Mouse (Mus musculus) mesoderm, embryonic 11.5 days (tissue): ENCODE results near the gene 1110008L16Rik.
A peak's percentile ranks its signal among the peaks of the same experiment; 100 is the strongest.
"Not testable (repeated sequence)": the region's sequence is repeated elsewhere in the genome, so short reads cannot be mapped to it uniquely, and the experiment has no call there.

ENCODE experiments used
- DNase-seq: peaks from one replicate; pipeline ENCODE4 v3.0.0-alpha.2; 2012; ENCODE audit warnings: low read depth, low spot score

Gene 1110008L16Rik

GRCm38 (mm10) chr12:55392733-55393577 is 93.6 kb downstream of the 1110008L16Rik start:
- DNase-seq = no peak

- not testable (repeated sequence) for DNase-seq
Observed at GRCm38 (mm10) chr12:55395601-55396000, 96.2 kb downstream of the 1110008L16Rik start.

DNA sequence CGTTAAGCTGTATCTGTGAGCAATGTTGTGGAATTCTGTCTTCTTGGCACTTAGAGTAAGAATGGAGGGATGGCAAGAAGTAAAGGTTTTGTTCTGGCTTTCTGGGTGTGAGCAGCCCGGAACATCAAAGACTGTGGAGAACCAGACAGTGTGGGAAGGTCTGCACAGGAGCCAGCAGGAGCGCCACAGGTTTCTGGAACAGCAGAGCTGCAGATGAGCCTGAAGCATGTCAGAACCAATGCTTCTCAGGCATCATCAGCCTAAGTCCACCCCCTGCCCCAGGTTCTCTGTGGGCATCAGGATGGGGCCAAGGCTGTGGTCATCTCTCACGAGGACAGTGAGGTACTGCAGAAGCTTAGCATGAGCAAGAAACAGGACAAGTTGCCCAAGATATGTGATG is 97.2 kb downstream of the 1110008L16Rik start:
- DNase-seq = no peak

DNA sequence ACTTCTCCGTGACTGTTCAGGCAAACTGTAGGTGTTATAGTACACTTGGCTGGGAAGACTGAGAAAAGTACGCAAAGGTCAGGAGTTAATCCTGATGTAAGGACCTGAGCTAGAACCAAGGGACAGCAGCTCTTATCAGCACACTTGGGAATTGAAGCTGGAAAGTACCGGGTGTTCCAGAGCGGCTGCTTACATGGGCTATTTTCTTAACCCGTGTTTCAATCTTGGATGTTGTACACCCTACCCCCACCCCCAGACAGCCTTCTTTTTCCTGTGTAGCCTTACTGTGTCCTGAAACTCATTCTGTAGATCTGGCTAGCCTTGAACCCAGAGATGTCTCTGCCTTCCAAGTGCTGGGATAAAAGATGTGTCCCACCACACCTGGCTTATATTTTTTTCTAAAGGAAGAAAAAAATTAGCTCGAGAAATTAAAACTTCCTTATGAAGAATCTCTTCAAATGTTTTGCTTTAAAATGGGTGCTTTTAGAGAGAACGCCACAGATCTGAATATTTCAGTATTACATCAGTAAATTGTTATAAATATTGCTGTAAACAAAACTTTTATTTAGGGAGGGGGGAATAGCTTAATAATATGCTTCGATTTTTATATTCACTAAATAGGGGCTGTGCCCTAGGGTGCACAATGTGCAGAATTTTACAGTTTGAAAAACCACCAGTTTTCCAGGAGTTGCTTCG is 98.3 kb downstream of the 1110008L16Rik start:
- no peak for DNase-seq

- DNase-seq = peak; percentile 94
Observed at GRCm38 (mm10) chr12:55398240-55399127, 99.1 kb downstream of the 1110008L16Rik start.

DNA sequence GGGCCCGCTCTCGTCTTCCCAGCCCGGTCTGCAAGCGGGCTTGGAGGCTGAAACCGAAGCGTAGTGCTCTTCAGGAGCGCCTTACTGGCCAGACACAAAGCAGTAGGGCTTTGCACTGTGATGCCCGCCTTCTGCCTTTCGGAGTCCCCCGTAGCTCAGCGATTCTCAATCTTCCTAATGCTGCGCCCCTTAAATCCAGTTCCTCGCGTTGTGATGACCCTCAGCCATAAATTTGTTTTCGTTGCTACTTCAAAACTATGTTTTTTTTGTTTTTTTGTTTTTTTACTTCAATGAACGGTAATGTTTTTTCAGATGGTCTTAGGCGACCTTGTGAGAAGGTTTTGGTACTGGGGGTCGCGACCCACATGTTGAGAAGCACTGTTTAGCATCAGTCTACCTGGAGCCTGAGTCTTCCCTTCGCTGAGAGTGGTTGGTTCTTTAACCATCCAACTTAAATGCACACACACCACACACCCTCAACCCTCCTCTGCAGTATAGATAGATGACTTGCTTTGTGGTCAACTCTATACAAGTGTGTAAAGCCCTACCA is 99.8 kb downstream of the 1110008L16Rik start:
- DNase-seq = no peak

GRCm38 (mm10) chr12:55407888-55408287 is 108.5 kb downstream of the 1110008L16Rik start:
- DNase-seq = no peak

GRCm38 (mm10) chr12:55415255-55415654 is 115.9 kb downstream of the 1110008L16Rik start:
- no peak for DNase-seq

- DNase-seq = no peak
Observed at GRCm38 (mm10) chr12:55415762-55416161, 116.4 kb downstream of the 1110008L16Rik start.

DNA sequence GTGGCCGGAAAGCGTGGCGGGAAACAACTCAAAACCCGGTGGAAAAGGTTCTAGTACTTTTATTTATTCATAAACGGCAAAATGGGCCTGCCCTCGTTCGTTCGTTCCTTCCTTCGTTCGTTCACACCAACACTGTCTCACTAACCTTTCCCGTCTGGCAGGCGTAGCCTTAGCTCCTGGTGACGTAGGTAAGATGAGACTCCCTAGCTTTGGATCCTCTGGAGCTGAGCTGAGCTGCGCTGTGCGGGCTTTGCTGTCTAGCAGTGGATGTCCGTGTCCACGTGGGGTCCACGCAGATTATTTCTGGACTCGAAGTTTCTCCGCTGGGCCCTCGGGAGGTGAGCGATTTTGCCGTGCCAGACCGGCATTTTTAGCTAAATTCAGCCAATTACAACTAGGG is 120.8 kb downstream of the 1110008L16Rik start:
- DNase-seq = no peak

GRCm38 (mm10) chr12:55422057-55422456 is 122.7 kb downstream of the 1110008L16Rik start:
- no peak for DNase-seq

DNA sequence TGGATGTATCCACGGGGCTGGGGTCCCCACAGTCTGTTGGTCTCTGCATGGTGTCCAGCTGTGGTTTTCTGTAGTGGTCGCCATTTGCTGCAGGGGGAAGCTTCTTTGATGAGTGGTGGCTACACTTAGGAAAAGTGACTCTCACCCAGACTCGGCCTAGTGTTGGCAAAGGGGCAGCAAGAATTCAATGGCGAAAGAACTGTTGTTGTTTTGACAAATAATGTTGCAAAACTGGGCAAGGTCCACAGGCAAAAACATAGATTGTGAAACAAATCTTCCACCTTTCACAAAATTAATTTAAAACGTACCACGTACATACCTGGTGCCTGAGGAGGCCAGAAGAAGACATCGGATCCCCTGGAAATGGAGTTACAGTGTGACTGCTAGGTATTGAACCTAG is 126.9 kb downstream of the 1110008L16Rik start:
- no peak for DNase-seq

- DNase-seq = no peak
Observed at GRCm38 (mm10) chr12:55429201-55429600, 129.8 kb downstream of the 1110008L16Rik start.

DNA sequence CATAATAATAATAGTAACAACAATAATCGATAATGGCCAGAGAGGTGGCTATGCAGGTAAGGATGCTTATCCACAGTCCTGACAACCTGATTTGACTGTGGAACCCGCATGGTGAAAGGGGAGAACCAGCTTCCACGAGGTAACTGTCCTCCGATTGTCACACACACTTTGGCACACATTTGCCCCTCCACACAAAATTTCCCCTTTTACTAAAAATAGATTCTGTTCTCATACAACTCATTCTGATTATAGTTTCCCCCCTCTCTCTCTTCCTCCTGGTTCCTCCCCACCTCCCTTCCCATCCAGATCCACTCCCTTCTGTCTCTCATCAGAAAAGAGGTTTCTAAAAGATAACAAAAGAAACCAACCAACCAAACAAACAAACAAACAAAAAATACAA is 130.6 kb downstream of the 1110008L16Rik start:
- no peak for DNase-seq
